8 mouse cellular contexts compared by ENCODE assay signal in the genomic region with DNA sequence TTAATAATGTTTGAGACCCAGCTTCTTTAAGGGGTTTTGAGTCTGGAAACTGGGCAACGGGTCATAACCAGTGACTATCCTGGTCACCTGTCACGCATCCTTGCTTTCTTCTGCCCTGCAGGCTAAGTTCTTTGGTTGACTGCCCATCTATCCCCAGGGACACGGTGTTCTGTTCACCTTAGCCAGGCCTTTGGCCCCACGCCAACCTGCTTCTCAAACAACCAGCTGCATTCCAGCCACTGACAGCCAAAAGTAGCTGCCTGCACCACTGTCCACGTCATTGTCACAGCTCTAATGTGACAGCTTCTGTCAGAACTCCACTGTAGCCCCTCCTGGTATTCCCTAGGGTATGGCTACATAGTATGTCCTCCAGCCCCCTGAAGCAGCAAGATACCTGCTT. TPM values are rescaled to one million over a fixed set of nuclear protein-coding genes. Genes with fewer than 3 reads are reported as not detected.
DNase-seq lines count a peak whose midpoint lies in the region; ATAC-seq lines count a peak whose summit lies in the region.
"Had no signal": no experiment of that assay in that cellular context is flagged by ENCODE, and none has a peak within 500 bp of the region (broad histone marks: within the 10 kb centered on the region; RNA-seq: fewer than 3 reads in every experiment).

No protein-coding gene starts in this region.

- no peaks in the 10 kb centered on the region for H3K27me3 ChIP-seq in heart, embryonic 12.5 days (replicated peaks)
- no peaks in the 10 kb centered on the region for H3K27me3 ChIP-seq in limb, embryonic 10.5 days (ENCODE audit: low read depth, poor library complexity, severe bottlenecking)

- H3K4me2 ChIP-seq in heart, embryonic 12.5 days = no peak overlapping the region

- DNase-seq in urinary bladder, postnatal 14 days (ENCODE audit: low spot score) = peak; percentile 79
- no peak for DNase-seq in urinary bladder, postnatal 4 days (ENCODE audit: low spot score in 2 of 2)
- peak; percentile 96 for DNase-seq in kidney, postnatal 14 days
- no peak for DNase-seq in limb, embryonic 10.5 days (ENCODE audit: low spot score)
- DNase-seq in adipocyte (ENCODE audit: low spot score) = no peak
- no peak for DNase-seq in cerebellum, postnatal 36 days

- H3K4me1 ChIP-seq in heart, embryonic 12.5 days (replicated peaks) = peaks cover 46% of the 10 kb centered on the region
- H3K4me1 ChIP-seq in limb, embryonic 10.5 days = peaks cover 15% of the 10 kb centered on the region

- 0 out of 2 replicates have a peak, but pooled peaks have one; percentile 42 for ATAC-seq in heart, embryonic 12.5 days (ENCODE audit: insufficient number of reproducible peaks, low FRiP score)

- H3K9ac ChIP-seq in heart, embryonic 12.5 days = no peak overlapping the region

- H3K36me3 ChIP-seq in heart, embryonic 12.5 days = no peaks in the 10 kb centered on the region
- H3K36me3 ChIP-seq in limb, embryonic 10.5 days = peaks cover 13% of the 10 kb centered on the region

- H3K27ac ChIP-seq in heart, embryonic 12.5 days (ENCODE audit: poor library complexity, severe bottlenecking) = peak overlapping the region; percentile 85
- no peak overlapping the region for H3K27ac ChIP-seq in limb, embryonic 10.5 days

- no peak overlapping the region for H3K4me3 ChIP-seq in heart, embryonic 12.5 days
- no peak overlapping the region for H3K4me3 ChIP-seq in limb, embryonic 10.5 days

- H3K9me3 ChIP-seq in heart, embryonic 12.5 days (replicated peaks) = no peaks in the 10 kb centered on the region
- H3K9me3 ChIP-seq in limb, embryonic 10.5 days (replicated peaks) = no peaks in the 10 kb centered on the region
- H3K9me3 ChIP-seq: G1E had no signal

- 32% methylated on average over 5 of the region's 5 CpGs for WGBS in heart, embryonic 12.5 days
- 82% methylated on average over 5 of the region's 5 CpGs for WGBS in limb, embryonic 10.5 days

RNA-seq across cellular contexts. Expression of a gene that starts 12.0 kb away (rescaled TPM):
- polyA plus RNA-seq in heart, embryonic 12.5 days (2016; fragmentation: Nextera tagmentation; extraction: Ambion mirVana) = 61.9 and 66.4 TPM in 2 replicates
- polyA plus RNA-seq in limb, embryonic 10.5 days (2016; fragmentation: Nextera tagmentation; extraction: Ambion mirVana) = 98.5 and 99.0 TPM in 2 replicates

RNA-seq across cellular contexts. Expression of a gene that starts 12.4 kb away (rescaled TPM):
- 9.3 and 9.4 TPM in 2 replicates for polyA plus RNA-seq in heart, embryonic 12.5 days (2016; fragmentation: Nextera tagmentation; extraction: Ambion mirVana)
- polyA plus RNA-seq in limb, embryonic 10.5 days (2016; fragmentation: Nextera tagmentation; extraction: Ambion mirVana) = 10.8 and 12.3 TPM in 2 replicates

RNA-seq across cellular contexts. Expression of a gene that starts 30.5 kb away (rescaled TPM):
- 67.5 and 68.1 TPM in 2 replicates for polyA plus RNA-seq in heart, embryonic 12.5 days (2016; fragmentation: Nextera tagmentation; extraction: Ambion mirVana)
- 46.6 and 48.2 TPM in 2 replicates for polyA plus RNA-seq in limb, embryonic 10.5 days (2016; fragmentation: Nextera tagmentation; extraction: Ambion mirVana)

Comparison
In these comparisons a context has a peak if more than half of its experiments do, and no peak if none do; other contexts are left out.
1. DNase-seq: peak in urinary bladder, postnatal 14 days (single experiment) and kidney, postnatal 14 days (single experiment); none in urinary bladder, postnatal 4 days (0 of 2), limb, embryonic 10.5 days (single experiment), adipocyte (single experiment) and cerebellum, postnatal 36 days (0 of 2).